Mouse (Mus musculus) limb, embryonic 11.5 days (tissue): ENCODE results near the gene Cbarp. TPM values are rescaled to one million over a fixed set of nuclear protein-coding genes. Genes with fewer than 3 reads are reported as not detected.

Source experiments
- ATAC-seq: fragments of 200-750 bp; cut with Nextera tagmentation; 2 replicates; pipeline ENCODE4 v1.8.0; 2017; ENCODE audit warnings: low read depth; ENCODE audit not compliant: insufficient number of reproducible peaks, low FRiP score, low TSS enrichment
- DNase-seq: peaks from one replicate; pipeline ENCODE4 v3.0.0-alpha.2; 2015; ENCODE audit warnings: low spot score
- H3K27ac ChIP-seq: fragments of 300-500 bp; sonication (generic); replicated peaks from 2 replicates; pipeline ENCODE4 v1.5.1; 2014; ENCODE audit warnings: low read depth, mild to moderate bottlenecking, low read length
- H3K27me3 ChIP-seq: fragments of 300-500 bp; sonication (generic); 2 replicates; pipeline ENCODE4 v1.6.1; 2014; ENCODE audit warnings: mild to moderate bottlenecking, low read length, mixed read lengths; ENCODE audit not compliant: control insufficient read depth, insufficient read depth
- H3K36me3 ChIP-seq: fragments of 300-500 bp; sonication (generic); 2 replicates; pipeline ENCODE4 v1.6.1; 2014; ENCODE audit warnings: mild to moderate bottlenecking, low read length, moderate library complexity, mixed read lengths; ENCODE audit not compliant: control insufficient read depth, insufficient read depth
- H3K4me1 ChIP-seq: fragments of 300-500 bp; sonication (generic); 2 replicates; pipeline ENCODE4 v1.6.1; 2014; ENCODE audit warnings: low read length, mixed read lengths; ENCODE audit not compliant: control insufficient read depth, insufficient read depth
- H3K4me2 ChIP-seq: fragments of 300-500 bp; sonication (generic); 2 replicates; pipeline ENCODE4 v1.6.1; 2014; ENCODE audit warnings: low read depth, mild to moderate bottlenecking, moderate library complexity; ENCODE audit not compliant: severe bottlenecking
- H3K4me3 ChIP-seq: fragments of 300-500 bp; sonication (generic); 2 replicates; pipeline ENCODE4 v1.5.1; 2014; ENCODE audit warnings: low read depth, low read length
- H3K9ac ChIP-seq: fragments of 300-500 bp; sonication (generic); 2 replicates; pipeline ENCODE4 v1.6.1; 2014; ENCODE audit warnings: mild to moderate bottlenecking, low read length
- H3K9me3 ChIP-seq: fragments of 300-500 bp; sonication (generic); 2 replicates; pipeline ENCODE4 v1.6.1; 2016; ENCODE audit warnings: low read length; ENCODE audit not compliant: control insufficient read depth
- WGBS: fragments of 180-500 bp; shearing (Covaris S2); extraction: QIAGEN DNeasy Blood & Tissue Kit; methylation state at CpG from one replicate; pipeline ENCODE4 v1.1.7; 2014; 5-methylcytosine and 5-hydroxymethylcytosine counted together
- polyA plus RNA-seq: library from polyadenylated mRNA; unstranded; fragments of >200 nt; fragmentation: Nextera tagmentation; extraction: Ambion mirVana; gene quantifications from 2 replicates; pipeline ENCODE4 v1.2.1, GENCODE M21; 2014

Gene Cbarp
- polyA plus RNA-seq, 1 experiment from 2014 or later = 6.5 TPM

- H3K27ac ChIP-seq = no peak overlapping the region
- no peaks in the 10 kb centered on the region for H3K27me3 ChIP-seq
- peaks cover 8% of the 10 kb centered on the region for H3K4me1 ChIP-seq
- H3K9ac ChIP-seq = no peak overlapping the region
- ATAC-seq = no peak
- H3K4me2 ChIP-seq = no peak overlapping the region
- DNase-seq = no peak
- H3K9me3 ChIP-seq = no peaks in the 10 kb centered on the region
- H3K36me3 ChIP-seq = no peaks in the 10 kb centered on the region
- 86% methylated on average over 5 of the region's 5 CpGs for WGBS
- H3K4me3 ChIP-seq = no peak overlapping the region
Measured at GRCm38 (mm10) chr10:80095547-80095946, 45.1 kb downstream of the Cbarp start.

GRCm38 (mm10) chr10:80094684-80095083 lies 46.0 kb downstream of the Cbarp start:
- Histone ChIP-seq H3K9me3 (no peaks in the 10 kb centered on the region), H3K36me3 (no peaks in the 10 kb centered on the region), H3K4me2 (no peak overlapping the region), H3K27me3 (no peaks in the 10 kb centered on the region), H3K4me1 (peaks cover 8% of the 10 kb centered on the region), H3K27ac (no peak overlapping the region), H3K4me3 (no peak overlapping the region), H3K9ac (no peak overlapping the region)
- ATAC-seq (no peak), DNase-seq (no peak)
- WGBS = 90% methylated on average over 3 of the region's 3 CpGs

GRCm38 (mm10) chr10:80094085-80094484 lies 46.5 kb downstream of the Cbarp start:
- WGBS = 91% methylated on average over 6 of the region's 6 CpGs
- H3K4me2 ChIP-seq = no peak overlapping the region
- DNase-seq (no peak), ATAC-seq (no peak)
- no peaks in the 10 kb centered on the region for H3K9me3 ChIP-seq
- no peak overlapping the region for H3K4me3 ChIP-seq
- peaks cover 8% of the 10 kb centered on the region for H3K4me1 ChIP-seq
- H3K9ac ChIP-seq = no peak overlapping the region
- H3K27ac ChIP-seq = no peak overlapping the region
- H3K27me3 ChIP-seq = no peaks in the 10 kb centered on the region
- no peaks in the 10 kb centered on the region for H3K36me3 ChIP-seq

GRCm38 (mm10) chr10:80092690-80093089 lies 47.9 kb downstream of the Cbarp start:
- no peaks in the 10 kb centered on the region for H3K27me3 ChIP-seq
- H3K9me3 ChIP-seq = no peaks in the 10 kb centered on the region
- H3K4me2 ChIP-seq = no peak overlapping the region
- H3K4me1 ChIP-seq = peaks cover 7% of the 10 kb centered on the region
- DNase-seq (no peak), ATAC-seq (no peak)
- H3K4me3 ChIP-seq = no peak overlapping the region
- no peaks in the 10 kb centered on the region for H3K36me3 ChIP-seq
- H3K27ac ChIP-seq = no peak overlapping the region
- H3K9ac ChIP-seq = no peak overlapping the region
- 86% methylated on average over 5 of the region's 5 CpGs for WGBS

- no peak overlapping the region for H3K9ac ChIP-seq
- ATAC-seq = no peak
- no peak overlapping the region for H3K4me2 ChIP-seq
- H3K4me1 ChIP-seq = no peaks in the 10 kb centered on the region
- no peak overlapping the region for H3K4me3 ChIP-seq
- no peak overlapping the region for H3K27ac ChIP-seq
- no peaks in the 10 kb centered on the region for H3K27me3 ChIP-seq
- H3K9me3 ChIP-seq = no peaks in the 10 kb centered on the region
- H3K36me3 ChIP-seq = no peaks in the 10 kb centered on the region
- DNase-seq = no peak
- WGBS = 87% methylated on average over 6 of the region's 6 CpGs
Measured at GRCm38 (mm10) chr10:80091527-80091926, 49.1 kb downstream of the Cbarp start.

DNA sequence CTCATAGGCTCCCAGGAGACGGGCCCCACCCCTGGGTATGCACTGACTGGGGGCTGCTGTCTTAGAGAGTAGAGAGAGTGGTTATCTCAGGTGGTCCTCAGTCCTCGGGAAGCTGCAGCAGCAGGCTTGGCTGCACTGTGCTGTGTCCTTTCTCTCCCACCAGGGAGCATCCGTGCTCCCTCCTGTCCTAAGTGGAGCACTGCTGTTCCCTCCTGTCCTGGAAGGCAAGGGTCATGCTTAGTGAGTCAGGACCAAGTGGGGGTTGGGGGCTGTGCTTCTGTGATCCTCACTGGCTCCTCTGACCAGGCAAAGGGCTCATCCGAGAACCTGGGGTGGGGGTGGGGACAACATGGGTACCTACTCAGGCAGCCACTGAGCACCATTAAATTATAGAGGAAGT lies 51.5 kb downstream of the Cbarp start:
- H3K36me3 ChIP-seq = no peaks in the 10 kb centered on the region
- H3K4me3 ChIP-seq = no peak overlapping the region
- DNase-seq (no peak), ATAC-seq (no peak)
- no peak overlapping the region for H3K9ac ChIP-seq
- H3K4me2 ChIP-seq = no peak overlapping the region
- H3K4me1 ChIP-seq = no peaks in the 10 kb centered on the region
- WGBS = 56% methylated on average over 4 of the region's 4 CpGs
- H3K9me3 ChIP-seq = no peaks in the 10 kb centered on the region
- H3K27me3 ChIP-seq = no peaks in the 10 kb centered on the region
- no peak overlapping the region for H3K27ac ChIP-seq

DNA sequence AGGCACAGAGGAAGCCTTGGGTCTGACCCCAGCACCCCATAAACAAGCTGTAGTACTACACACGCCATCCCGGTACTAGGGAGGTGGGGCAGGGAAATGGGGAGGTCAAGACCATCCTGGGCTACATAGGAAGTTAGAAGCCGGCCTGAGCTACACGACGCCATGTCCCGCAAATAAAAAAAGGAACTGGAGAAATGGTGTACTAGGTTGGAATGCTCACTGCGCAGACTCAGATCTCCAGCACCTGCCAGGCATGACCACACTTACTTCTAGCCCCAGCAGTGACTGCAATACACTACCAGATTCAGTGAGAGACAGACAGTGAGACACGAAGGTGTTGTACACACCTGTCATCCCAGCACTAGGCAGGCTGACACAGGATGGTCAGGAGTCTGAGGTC lies 53.2 kb downstream of the Cbarp start:
- H3K9me3 ChIP-seq = no peaks in the 10 kb centered on the region
- DNase-seq = no peak
- 92% methylated on average over 8 of the region's 8 CpGs for WGBS
- H3K9ac ChIP-seq = no peak overlapping the region
- H3K4me1 ChIP-seq = no peaks in the 10 kb centered on the region
- ATAC-seq = no peak
- no peak overlapping the region for H3K27ac ChIP-seq
- H3K27me3 ChIP-seq = no peaks in the 10 kb centered on the region
- no peak overlapping the region for H3K4me2 ChIP-seq
- H3K36me3 ChIP-seq = peaks cover under 1% of the 10 kb centered on the region; the same call in 1 of the 2 replicates
- no peak overlapping the region for H3K4me3 ChIP-seq

- Histone ChIP-seq H3K4me3 (no peak overlapping the region), H3K9ac (no peak overlapping the region), H3K36me3 (peaks cover 7% of the 10 kb centered on the region; the same call in 1 of the 2 replicates), H3K4me1 (no peaks in the 10 kb centered on the region), H3K4me2 (no peak overlapping the region), H3K9me3 (no peaks in the 10 kb centered on the region), H3K27me3 (no peaks in the 10 kb centered on the region), H3K27ac (no peak overlapping the region)
- WGBS = 68% methylated on average over 3 of the region's 3 CpGs
- no peak for DNase-seq
- no peak for ATAC-seq
Measured at GRCm38 (mm10) chr10:80086847-80087246, 53.8 kb downstream of the Cbarp start.

- ATAC-seq (no peak), DNase-seq (no peak)
- no peak overlapping the region for H3K9ac ChIP-seq
- no peaks in the 10 kb centered on the region for H3K9me3 ChIP-seq
- WGBS = 75% methylated on average over 9 of the region's 9 CpGs
- H3K4me2 ChIP-seq = no peak overlapping the region
- no peak overlapping the region for H3K27ac ChIP-seq
- H3K27me3 ChIP-seq = no peaks in the 10 kb centered on the region
- no peak overlapping the region for H3K4me3 ChIP-seq
- H3K36me3 ChIP-seq = peaks cover 10% of the 10 kb centered on the region
- no peaks in the 10 kb centered on the region for H3K4me1 ChIP-seq
Measured at GRCm38 (mm10) chr10:80084817-80085487, 55.7 kb downstream of the Cbarp start.
